Mouse (Mus musculus): Measurements from ENCODE around the gene Atrx.

- TF ChIP-seq CTCF (IDR thresholded peaks at IDR 0.05; ENCODE audit: low read depth) (no peak), EP300 (IDR thresholded peaks at IDR 0.05; ENCODE audit: low read depth) (no peak)
Observed at GRCm38 (mm10) chrX:105953999-105954398, 24.8 kb upstream of the Atrx start.

All from heart, postnatal 0 days (tissue).